Mouse (Mus musculus): Measurements from ENCODE around the gene Tyk2.

Gene Tyk2

GRCm38 (mm10) chr9:21131059-21131956 is at the start of gene Tyk2:
Gene Tyk2 (minus strand): TSS chr9:21131243.
- DNase-seq (ENCODE audit: low spot score in 2 of 2), result peak; percentile 92 to 94

GRCm38 (mm10) chr9:21180841-21181240 is 49.8 kb upstream of the Tyk2 start:
- no peak for DNase-seq (ENCODE audit: low spot score in 2 of 2)

GRCm38 (mm10) chr9:21180402-21180801 is 49.4 kb upstream of the Tyk2 start:
- DNase-seq (ENCODE audit: low spot score in 2 of 2), result no peak

- no peak for DNase-seq (ENCODE audit: low spot score in 2 of 2)
These were observed 41.3 kb upstream of the Tyk2 start for GRCm38 (mm10) chr9:21172364-21172763.

GRCm38 (mm10) chr9:21169157-21169556 is 38.1 kb upstream of the Tyk2 start:
- no peak for DNase-seq (ENCODE audit: low spot score in 2 of 2)

GRCm38 (mm10) chr9:21168161-21169123 is 37.4 kb upstream of the Tyk2 start:
- DNase-seq (ENCODE audit: low spot score in 2 of 2), result peak; percentile 68 to 76

- no peak for DNase-seq (ENCODE audit: low spot score in 2 of 2)
These were observed 36.4 kb upstream of the Tyk2 start for GRCm38 (mm10) chr9:21167140-21168097.

GRCm38 (mm10) chr9:21166516-21166915 is 35.5 kb upstream of the Tyk2 start:
- DNase-seq (ENCODE audit: low spot score in 2 of 2), result no peak

GRCm38 (mm10) chr9:21165952-21166451 is 35.0 kb upstream of the Tyk2 start:
- DNase-seq (ENCODE audit: low spot score in 2 of 2), result peak; percentile 44 to 54

GRCm38 (mm10) chr9:21165041-21165951 is 34.3 kb upstream of the Tyk2 start, which contains the start of gene Pde4a:
Gene Pde4a (plus strand): TSS chr9:21165714.
- DNase-seq (ENCODE audit: low spot score in 2 of 2), result peak; percentile 77 to 83

GRCm38 (mm10) chr9:21164072-21164471 is 33.0 kb upstream of the Tyk2 start:
- peak; percentile 81 to 82 for DNase-seq (ENCODE audit: low spot score in 2 of 2)

GRCm38 (mm10) chr9:21163086-21164050 is 32.3 kb upstream of the Tyk2 start:
- DNase-seq (ENCODE audit: low spot score in 2 of 2), result peak; percentile 41 to 60

- DNase-seq (ENCODE audit: low spot score in 2 of 2), result peak; percentile 95 to 96
These were observed 30.3 kb upstream of the Tyk2 start for GRCm38 (mm10) chr9:21161209-21161909.

- DNase-seq (ENCODE audit: low spot score in 2 of 2), result no peak
These were observed 23.7 kb upstream of the Tyk2 start for GRCm38 (mm10) chr9:21154787-21155186.

GRCm38 (mm10) chr9:21153833-21154232 is 22.8 kb upstream of the Tyk2 start:
- peak in 1 of 2 experiments; percentile 35 for DNase-seq (ENCODE audit: low spot score in 2 of 2)

GRCm38 (mm10) chr9:21153331-21153730 is 22.3 kb upstream of the Tyk2 start:
- no peak for DNase-seq (ENCODE audit: low spot score in 2 of 2)

GRCm38 (mm10) chr9:21152715-21153114 is 21.7 kb upstream of the Tyk2 start:
- DNase-seq (ENCODE audit: low spot score in 2 of 2), result peak; percentile 80
